Comparison of ENCODE assay signal across 14 mouse cellular contexts in genomic region chr12:72373916-72374615, GRCm38 (mm10). TPM values are rescaled to one million over a fixed set of nuclear protein-coding genes. Genes with fewer than 3 reads are reported as not detected.
DNase-seq lines count a peak whose midpoint lies in the region; ATAC-seq and TF ChIP-seq lines count a peak whose summit lies in the region.
"Had no signal": no experiment of that assay in that cellular context is flagged by ENCODE, and none has a peak within 500 bp of the region (broad histone marks: within the 10 kb centered on the region; RNA-seq: fewer than 3 reads in every experiment).

No protein-coding gene starts in this region.

- TF ChIP-seq POLR2A in testis, adult 2 months (IDR thresholded peaks at IDR 0.05; ENCODE audit: control insufficient read depth, low read depth, low read length): no peak

- no peaks in the 10 kb centered on the region for H3K27me3 ChIP-seq in testis, adult 2 months (ENCODE audit: control insufficient read depth, insufficient read depth, low read length)
- no peaks in the 10 kb centered on the region for H3K27me3 ChIP-seq in forebrain, embryonic 15.5 days
- no peaks in the 10 kb centered on the region for H3K27me3 ChIP-seq in midbrain, embryonic 13.5 days

- no peaks in the 10 kb centered on the region for H3K4me1 ChIP-seq in testis, adult 2 months (ENCODE audit: control insufficient read depth, insufficient read depth, low read length)
- peaks cover 23% of the 10 kb centered on the region for H3K4me1 ChIP-seq in forebrain, embryonic 15.5 days
- peaks cover 39% of the 10 kb centered on the region for H3K4me1 ChIP-seq in midbrain, embryonic 13.5 days (replicated peaks)

- peak overlapping the region; percentile 74 for H3K4me3 ChIP-seq in testis, adult 2 months (ENCODE audit: control insufficient read depth, low read depth, low read length)
- H3K4me3 ChIP-seq in forebrain, embryonic 15.5 days: no peak overlapping the region
- H3K4me3 ChIP-seq in midbrain, embryonic 13.5 days (replicated peaks): no peak overlapping the region; the same call in 1 of the 2 replicates

- H3K9ac ChIP-seq in forebrain, embryonic 15.5 days (replicated peaks): no peak overlapping the region
- H3K9ac ChIP-seq in midbrain, embryonic 13.5 days (replicated peaks): no peak overlapping the region

- no peak for TF ChIP-seq CTCF in testis, adult 2 months (IDR thresholded peaks at IDR 0.05; ENCODE audit: control insufficient read depth, insufficient read depth, insufficient replicate concordance, low read depth, low read length)

- ATAC-seq in forebrain, embryonic 15.5 days (replicated peaks): peak; percentile 71
- peak; percentile 80 for ATAC-seq in midbrain, embryonic 13.5 days
- ATAC-seq in CD4-positive, CD25-positive, alpha-beta regulatory T cell, adult 4 months: no peak

- DNase-seq in testis, postnatal 10 days (ENCODE audit: low spot score): no peak
- DNase-seq in thymus, postnatal 10 days (ENCODE audit: low spot score in 2 of 2): no peak
- no peak for DNase-seq in urinary bladder, postnatal 14 days (ENCODE audit: low spot score)
- no peak for DNase-seq in spleen, adult 18-20 months
- DNase-seq: heart, postnatal 36 days; kidney, postnatal 14 days; liver; lung, postnatal 36 days; thymus, postnatal 36 days had no signal

- H3K4me2 ChIP-seq in forebrain, embryonic 15.5 days (replicated peaks): peak overlapping the region; percentile 16; the same call in 1 of the 2 replicates
- peak overlapping the region; percentile 42 for H3K4me2 ChIP-seq in midbrain, embryonic 13.5 days (replicated peaks)

- WGBS in forebrain, embryonic 15.5 days: 23% methylated on average over 17 of the region's 17 CpGs
- 28% methylated on average over 17 of the region's 17 CpGs for WGBS in midbrain, embryonic 13.5 days

- no peaks in the 10 kb centered on the region; the same call in 1 of the 2 replicates for H3K36me3 ChIP-seq in testis, adult 2 months (ENCODE audit: control insufficient read depth, insufficient read depth, low read length)
- H3K36me3 ChIP-seq in forebrain, embryonic 15.5 days: no peaks in the 10 kb centered on the region
- no peaks in the 10 kb centered on the region for H3K36me3 ChIP-seq in midbrain, embryonic 13.5 days
- H3K36me3 ChIP-seq: G1E had no signal

- no peak overlapping the region for H3K27ac ChIP-seq in testis, adult 2 months (ENCODE audit: control insufficient read depth, insufficient read depth, low read depth, low read length)
- peak overlapping the region; percentile 78 for H3K27ac ChIP-seq in forebrain, embryonic 15.5 days (replicated peaks)
- H3K27ac ChIP-seq in midbrain, embryonic 13.5 days: peak overlapping the region; percentile 89

- H3K9me3 ChIP-seq in forebrain, embryonic 15.5 days: no peaks in the 10 kb centered on the region
- H3K9me3 ChIP-seq in midbrain, embryonic 13.5 days: no peaks in the 10 kb centered on the region

RNA-seq across cellular contexts. Expression of gene Rtn1, which starts 34.8 kb away (rescaled TPM):
- polyA plus RNA-seq in testis, adult 2 months (2012; rRNA removed): 30.8 TPM in 2 replicates
- polyA plus RNA-seq in forebrain, embryonic 15.5 days (2015; fragmentation: Nextera tagmentation; extraction: Ambion mirVana): 2,106 and 2,212 TPM in 2 replicates
- polyA plus RNA-seq in midbrain, embryonic 13.5 days (2015; fragmentation: Nextera tagmentation; extraction: Ambion mirVana): 1,917 and 2,038 TPM in 2 replicates
- not detected for polyA plus RNA-seq in CD4-positive, CD25-positive, alpha-beta regulatory T cell, adult 4 months (2017; shearing (Covaris generic))
- polyA plus RNA-seq: G1E had no signal

Comparison
In these comparisons a context has a peak if more than half of its experiments do, and no peak if none do; other contexts are left out.
1. RNA of gene Rtn1, which starts 34.8 kb away (polyA plus RNA-seq): 2,106 to 2,212 TPM in forebrain, embryonic 15.5 days and 1,917 to 2,038 TPM in midbrain, embryonic 13.5 days; 30.8 TPM in testis, adult 2 months and not detected in CD4-positive, CD25-positive, alpha-beta regulatory T cell, adult 4 months; every median in the first group is over 10 times any median in the second.